Mouse (Mus musculus): ENCODE data around the gene Phlda2. TPM values are rescaled to one million over a fixed set of nuclear protein-coding genes. Genes with fewer than 3 reads are reported as not detected.

Gene Phlda2
- total and polyA plus RNA-seq, 3 experiments, result not detected

GRCm38 (mm10) chr7:143503926-143504325, 976 bp upstream of the Phlda2 start:
- Histone ChIP-seq H3K79me2 (replicated peaks; ENCODE audit: control insufficient read depth, extremely low read depth, insufficient read depth, poor library complexity, severe bottlenecking) (no peaks in the 10 kb centered on the region), H3K4me1 (ENCODE audit: control insufficient read depth in 1 of 2, insufficient read depth in 2 of 2) (no peaks in the 10 kb centered on the region), H3K9ac (ENCODE audit: insufficient read depth, low read depth) (no peak overlapping the region), H3K4me2 (ENCODE audit: insufficient read depth, low read depth, poor library complexity, severe bottlenecking) (no peak overlapping the region), H3K27ac (ENCODE audit: insufficient read depth, low read depth) (no peak overlapping the region), H3K36me3 (replicated peaks in 1 of 2; ENCODE audit: control insufficient read depth in 1 of 2, insufficient read depth in 1 of 2, low read length in 1 of 2) (no peaks in the 10 kb centered on the region), H3K4me3 (replicated peaks in 1 of 3; ENCODE audit: low read depth in 2 of 3, low read length in 2 of 3, poor library complexity in 1 of 3) (no peak overlapping the region), H3K27me3 (replicated peaks) (peaks cover 42% of the 10 kb centered on the region), H3K9me3 (replicated peaks; ENCODE audit: low read length) (peaks cover 11% of the 10 kb centered on the region)
- DNase-seq (ENCODE audit: extremely low read depth), result no peak
- dilution Hi-C loops (cut with MboI; ENCODE audit: extremely low pct_ligation_motif_present, extremely low pct_unique_long_range_greater_than_20kb, low sequenced_read_pairs), result no loop called here
- TF ChIP-seq EP300 (IDR thresholded peaks at IDR 0.05; ENCODE audit: low read length), result no peak
- no peak for TF ChIP-seq POLR2AphosphoS2 (IDR thresholded peaks at IDR 0.05; ENCODE audit: low read depth, low read length)
- TF ChIP-seq SMC3 (IDR thresholded peaks at IDR 0.05; ENCODE audit: low read depth, low read length), result no peak
- no peak for TF ChIP-seq MAFK (IDR thresholded peaks at IDR 0.05; ENCODE audit: insufficient replicate concordance, low read length)
- no peak for TF ChIP-seq IRF4 (IDR thresholded peaks at IDR 0.05; ENCODE audit: low read depth, low read length)
- no peak for TF ChIP-seq ZNF384 (IDR thresholded peaks at IDR 0.05; ENCODE audit: low read depth, low read length)
- TF ChIP-seq E2F4 (IDR thresholded peaks at IDR 0.05; ENCODE audit: insufficient replicate concordance, low read depth, low read length), result no peak
- TF ChIP-seq MAX (IDR thresholded peaks at IDR 0.05; ENCODE audit: low read length), result no peak
- no peak for TF ChIP-seq JUN (IDR thresholded peaks at IDR 0.05; ENCODE audit: insufficient read depth, low read depth, low read length)
- TF ChIP-seq USF2 (conservative IDR thresholded peaks at IDR 0.05; ENCODE audit: low read depth, low read length), result no peak
- TF ChIP-seq MAZ (IDR thresholded peaks at IDR 0.05; ENCODE audit: low read depth, low read length), result no peak
- no peak for TF ChIP-seq NELFE (IDR thresholded peaks at IDR 0.05; ENCODE audit: low read depth, low read length)
- TF ChIP-seq USF1 (IDR thresholded peaks at IDR 0.05; ENCODE audit: low read depth, low read length), result no peak
- in situ Hi-C loops (cut with MboI; ENCODE audit: low pct_ligation_motif_present, low pct_unique_long_range_greater_than_20kb, low sequenced_read_pairs), result no loop called here

GRCm38 (mm10) chr7:143501643-143502417, 1.1 kb downstream of the Phlda2 start:
- dilution Hi-C loops (cut with MboI; ENCODE audit: extremely low pct_ligation_motif_present, extremely low pct_unique_long_range_greater_than_20kb, low sequenced_read_pairs), result no loop called here
- no peaks in the 10 kb centered on the region for H3K36me3 ChIP-seq (replicated peaks in 1 of 2; ENCODE audit: control insufficient read depth in 1 of 2, insufficient read depth in 1 of 2, low read length in 1 of 2)
- H3K4me3 ChIP-seq (replicated peaks in 1 of 3; ENCODE audit: low read depth in 2 of 3, low read length in 2 of 3, poor library complexity in 1 of 3), result no peak overlapping the region
- no peak overlapping the region for H3K9ac ChIP-seq (ENCODE audit: insufficient read depth, low read depth)
- DNase-seq (ENCODE audit: extremely low read depth), result no peak
- in situ Hi-C loops (cut with MboI; ENCODE audit: low pct_ligation_motif_present, low pct_unique_long_range_greater_than_20kb, low sequenced_read_pairs), result no loop called here
- H3K9me3 ChIP-seq (replicated peaks; ENCODE audit: low read length), result peaks cover 11% of the 10 kb centered on the region
- TF ChIP-seq MAX (IDR thresholded peaks at IDR 0.05; ENCODE audit: low read length) (no peak), NELFE (IDR thresholded peaks at IDR 0.05; ENCODE audit: low read depth, low read length) (no peak), ELF1 (IDR thresholded peaks at IDR 0.05; ENCODE audit: low read depth, low read length) (no peak), MAZ (IDR thresholded peaks at IDR 0.05; ENCODE audit: low read depth, low read length) (no peak), NRF1 (IDR thresholded peaks at IDR 0.05; ENCODE audit: low read depth, low read length) (no peak), EP300 (IDR thresholded peaks at IDR 0.05; ENCODE audit: low read length) (no peak), RAD21 (IDR thresholded peaks at IDR 0.05; ENCODE audit: low read depth, low read length) (no peak), KAT2A (IDR thresholded peaks at IDR 0.05; ENCODE audit: insufficient replicate concordance, low read length) (no peak), JUND (conservative IDR thresholded peaks at IDR 0.05; ENCODE audit: low read depth, low read length) (no peak), GABPA (IDR thresholded peaks at IDR 0.05; ENCODE audit: insufficient replicate concordance, low read depth, low read length) (no peak), MEF2A (IDR thresholded peaks at IDR 0.05; ENCODE audit: borderline replicate concordance, low read depth, low read length) (no peak)
- H3K27ac ChIP-seq (ENCODE audit: insufficient read depth, low read depth), result no peak overlapping the region
- H3K4me1 ChIP-seq (ENCODE audit: control insufficient read depth in 1 of 2, insufficient read depth in 2 of 2), result no peaks in the 10 kb centered on the region
- H3K4me2 ChIP-seq (ENCODE audit: insufficient read depth, low read depth, poor library complexity, severe bottlenecking), result no peak overlapping the region
- peaks cover 58% of the 10 kb centered on the region for H3K27me3 ChIP-seq (replicated peaks)
- no peaks in the 10 kb centered on the region for H3K79me2 ChIP-seq (replicated peaks; ENCODE audit: control insufficient read depth, extremely low read depth, insufficient read depth, poor library complexity, severe bottlenecking)

All from CH12.LX (cell line).